Mouse (Mus musculus) erythroblast, embryonic 14.5 days (primary cell): ENCODE measurements around the gene Eif2ak2. TPM values are rescaled to one million over a fixed set of nuclear protein-coding genes. Genes with fewer than 3 reads are reported as not detected.

ENCODE experiments used
- H3K27me3 ChIP-seq: 2 replicates; pipeline ENCODE4 v1.6.1; 2012; ENCODE audit warnings: inconsistent platforms; ENCODE audit not compliant: control insufficient read depth
- H3K36me3 ChIP-seq: 2 replicates; pipeline ENCODE4 v1.6.1; 2012; ENCODE audit warnings: mild to moderate bottlenecking, inconsistent platforms; ENCODE audit not compliant: control insufficient read depth
- H3K4me1 ChIP-seq: 2 replicates; pipeline ENCODE4 v1.6.1; 2012; ENCODE audit warnings: inconsistent platforms; ENCODE audit not compliant: control insufficient read depth
- H3K4me3 ChIP-seq: replicated peaks from 2 replicates; pipeline ENCODE3; 2012; ENCODE audit warnings: moderate library complexity, mild to moderate bottlenecking, inconsistent platforms
- H3K9me3 ChIP-seq: 2 replicates; pipeline ENCODE4 v1.6.1; 2012; ENCODE audit warnings: low read length, inconsistent platforms, mixed read lengths; ENCODE audit not compliant: control insufficient read depth
- GATA1 ChIP-seq: IDR thresholded peaks from 2 replicates; pipeline ENCODE4 v1.6.1; 2012; ENCODE audit warnings: low read length, inconsistent platforms, mixed read lengths
- TAL1 ChIP-seq: IDR thresholded peaks from 3 replicates; pipeline ENCODE4 v1.6.1; 2012; ENCODE audit warnings: low read length, inconsistent platforms, mixed read lengths
- polyA plus RNA-seq: library from polyadenylated mRNA; stranded (reverse); fragments of >175 nt; gene quantifications from 2 replicates; pipeline ENCODE4 v1.2.3, GENCODE M21; 2012

The Eif2ak2 gene
- 0.05 and 0.49 TPM in 2 replicates for polyA plus RNA-seq

DNA sequence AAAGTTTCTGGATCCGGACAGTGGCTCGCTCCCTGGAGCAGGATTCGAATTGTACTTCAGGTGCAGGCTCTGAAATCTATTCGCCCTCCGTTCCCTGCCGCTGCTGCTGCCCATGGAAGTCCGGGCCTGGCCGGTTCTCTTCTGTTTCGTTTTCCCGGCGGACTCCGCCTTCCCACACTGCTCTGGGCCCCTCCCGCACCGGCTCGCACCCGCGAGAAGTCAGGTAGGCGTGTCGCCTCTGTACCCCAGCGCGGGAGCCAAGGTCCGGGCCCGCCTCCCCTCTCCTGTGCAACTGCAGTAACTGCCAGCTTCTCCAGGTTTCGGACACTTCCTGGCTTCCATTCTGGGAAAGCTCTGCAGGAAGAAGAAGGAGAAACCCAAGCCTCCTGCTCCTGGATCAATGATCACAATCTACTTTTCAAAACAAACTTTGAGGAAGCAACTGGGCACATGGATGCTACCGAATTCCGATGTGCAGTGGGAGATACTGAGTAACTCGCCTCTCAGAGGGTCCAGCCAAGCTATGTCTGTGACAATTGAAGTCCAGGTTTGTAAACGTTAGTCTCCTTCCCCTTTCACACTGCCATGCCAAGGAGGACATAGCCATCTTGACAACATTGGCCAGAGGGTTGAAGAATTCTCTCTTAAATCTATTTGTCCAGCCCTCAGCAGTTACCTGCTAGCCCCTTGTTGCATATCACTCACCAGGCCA is at the start of gene Eif2ak2:
Eif2ak2 (minus strand) TSS at position 173 of the 712 bp plus-strand sequence.
- no peaks in the 10 kb centered on the region for H3K27me3 ChIP-seq
- H3K4me3 ChIP-seq = peak within 1 kb of the TSS; percentile 82
- peaks cover 17% of the 10 kb centered on the region for H3K36me3 ChIP-seq
- TF ChIP-seq TAL1 = no peak
- TF ChIP-seq GATA1 = no peak
- H3K9me3 ChIP-seq = peaks cover 3% of the 10 kb centered on the region
- H3K4me1 ChIP-seq = peaks cover 22% of the 10 kb centered on the region

DNA sequence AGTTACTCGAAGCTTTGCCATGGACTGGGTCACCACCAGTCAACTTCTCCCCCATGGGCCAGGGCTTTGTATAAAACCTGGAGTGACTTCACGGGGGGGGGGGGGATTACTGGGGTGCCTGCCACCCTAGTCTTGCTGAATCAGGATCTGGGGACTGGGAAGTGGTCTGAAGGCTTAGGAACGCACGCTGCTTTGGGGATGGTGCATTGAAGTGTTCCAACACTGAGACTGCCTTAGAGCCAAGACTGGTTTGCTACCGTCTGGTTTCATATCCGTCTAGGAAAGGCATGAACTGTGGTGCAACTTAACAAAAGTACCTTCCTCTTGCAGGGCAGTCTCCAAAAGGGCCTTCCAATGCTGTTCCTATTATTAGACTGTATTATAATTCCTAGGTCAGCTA is 35.3 kb upstream of the Eif2ak2 start:
- Histone ChIP-seq H3K27me3 (no peaks in the 10 kb centered on the region), H3K36me3 (peaks cover 46% of the 10 kb centered on the region), H3K9me3 (no peaks in the 10 kb centered on the region), H3K4me1 (peaks cover 22% of the 10 kb centered on the region), H3K4me3 (no peak overlapping the region)
- TF ChIP-seq GATA1 (no peak), TAL1 (no peak)

DNA sequence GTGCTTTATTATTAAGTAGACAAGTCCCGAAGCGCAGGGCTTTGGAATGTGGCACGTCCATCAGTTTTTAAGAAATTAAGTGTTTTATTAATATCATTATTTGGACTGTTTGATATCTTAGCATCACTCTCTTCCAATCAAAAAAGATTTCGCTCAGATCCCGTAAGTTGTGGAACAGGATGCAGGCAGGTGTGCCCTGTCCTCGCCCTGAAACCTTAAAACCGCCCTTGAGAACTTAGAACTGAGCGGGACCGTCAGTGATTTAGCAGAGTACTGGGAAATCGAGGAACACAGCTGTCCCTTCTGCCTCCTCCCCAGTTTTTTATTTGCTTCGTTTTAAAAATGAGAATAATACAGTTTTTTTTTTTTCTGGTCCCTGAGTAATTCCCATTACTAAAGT is 34.5 kb upstream of the Eif2ak2 start:
- TF ChIP-seq TAL1 = no peak
- no peak for TF ChIP-seq GATA1
- Histone ChIP-seq H3K4me3 (peak overlapping the region; percentile 86), H3K4me1 (peaks cover 23% of the 10 kb centered on the region), H3K27me3 (no peaks in the 10 kb centered on the region), H3K9me3 (no peaks in the 10 kb centered on the region), H3K36me3 (peaks cover 39% of the 10 kb centered on the region)

DNA sequence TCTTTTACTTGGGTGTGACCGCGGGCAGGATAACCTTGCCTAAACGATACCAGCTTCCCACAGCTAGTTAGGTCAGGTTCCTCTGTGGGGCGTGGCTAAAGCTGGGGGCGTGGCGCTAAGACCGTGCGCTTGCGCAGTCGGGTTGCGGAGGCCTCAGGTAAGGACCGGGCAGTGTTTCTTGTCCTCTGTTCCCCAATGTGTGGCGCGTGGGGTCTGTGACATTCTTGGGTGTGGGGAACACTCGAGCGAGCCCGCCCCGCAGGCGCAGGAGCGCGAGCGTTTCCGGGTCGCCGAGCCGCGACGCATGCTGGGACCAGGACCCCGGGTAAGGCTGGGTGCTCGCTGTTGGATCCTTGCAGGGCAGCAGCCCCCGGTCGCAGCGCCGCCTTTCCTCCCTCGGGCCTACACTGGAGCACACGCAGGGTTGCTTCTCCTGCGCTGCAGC is 34.0 kb upstream of the Eif2ak2 start, which contains the start of gene Cebpzos:
Cebpzos (plus strand) TSS at position 132 of the 445 bp plus-strand sequence.
- Histone ChIP-seq H3K4me1 (peaks cover 23% of the 10 kb centered on the region), H3K4me3 (peak within 1 kb of the TSS; percentile 86), H3K36me3 (peaks cover 34% of the 10 kb centered on the region), H3K27me3 (no peaks in the 10 kb centered on the region), H3K9me3 (no peaks in the 10 kb centered on the region)
- TF ChIP-seq GATA1 (no peak), TAL1 (no peak)

DNA sequence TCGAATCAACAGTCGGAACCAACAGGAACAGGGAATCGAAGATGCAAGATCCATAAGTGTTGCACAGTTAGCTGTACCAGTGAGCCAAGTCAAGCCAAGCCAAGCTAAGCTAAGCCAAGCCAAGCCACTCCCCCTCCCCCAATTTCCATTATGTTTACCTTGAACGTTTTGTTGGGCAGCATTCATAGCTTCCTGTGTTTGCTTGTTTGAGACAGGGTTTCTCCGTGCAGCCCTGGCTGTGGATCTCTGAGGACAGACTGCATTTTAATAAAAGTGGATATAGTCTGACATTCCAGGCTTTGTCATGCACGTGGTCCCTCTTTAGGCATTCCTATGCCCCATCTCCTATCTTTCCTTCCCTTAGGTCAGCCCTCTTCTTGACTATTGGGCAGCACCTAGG is 33.4 kb upstream of the Eif2ak2 start:
- Histone ChIP-seq H3K27me3 (no peaks in the 10 kb centered on the region), H3K4me3 (peak overlapping the region; percentile 86), H3K4me1 (peaks cover 23% of the 10 kb centered on the region), H3K9me3 (no peaks in the 10 kb centered on the region), H3K36me3 (peaks cover 29% of the 10 kb centered on the region)
- TF ChIP-seq GATA1 (no peak), TAL1 (no peak)

DNA sequence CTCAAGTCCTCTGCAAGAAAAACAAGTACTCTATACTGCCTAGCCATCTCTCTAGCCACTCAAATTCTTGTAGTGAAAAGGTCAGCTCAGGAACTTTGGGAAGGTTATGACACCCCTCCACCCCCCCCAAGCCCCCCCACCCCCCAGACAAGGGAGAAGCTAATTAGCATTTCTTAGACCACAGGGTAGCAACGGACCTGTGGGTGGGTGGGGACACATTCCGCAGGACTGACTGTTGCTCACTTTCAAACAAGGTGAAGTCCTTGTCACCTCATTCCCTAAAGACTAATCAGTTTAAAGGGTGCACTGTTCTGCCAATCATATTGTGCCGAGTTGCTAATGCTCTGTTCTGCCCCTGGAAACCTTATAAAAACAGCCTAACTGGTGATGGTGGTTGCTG is 31.5 kb upstream of the Eif2ak2 start:
- peaks cover 12% of the 10 kb centered on the region for H3K36me3 ChIP-seq
- H3K27me3 ChIP-seq = no peaks in the 10 kb centered on the region
- no peak overlapping the region for H3K4me3 ChIP-seq
- no peaks in the 10 kb centered on the region for H3K9me3 ChIP-seq
- H3K4me1 ChIP-seq = peaks cover 23% of the 10 kb centered on the region
- TF ChIP-seq GATA1 = no peak
- TF ChIP-seq TAL1 = no peak

DNA sequence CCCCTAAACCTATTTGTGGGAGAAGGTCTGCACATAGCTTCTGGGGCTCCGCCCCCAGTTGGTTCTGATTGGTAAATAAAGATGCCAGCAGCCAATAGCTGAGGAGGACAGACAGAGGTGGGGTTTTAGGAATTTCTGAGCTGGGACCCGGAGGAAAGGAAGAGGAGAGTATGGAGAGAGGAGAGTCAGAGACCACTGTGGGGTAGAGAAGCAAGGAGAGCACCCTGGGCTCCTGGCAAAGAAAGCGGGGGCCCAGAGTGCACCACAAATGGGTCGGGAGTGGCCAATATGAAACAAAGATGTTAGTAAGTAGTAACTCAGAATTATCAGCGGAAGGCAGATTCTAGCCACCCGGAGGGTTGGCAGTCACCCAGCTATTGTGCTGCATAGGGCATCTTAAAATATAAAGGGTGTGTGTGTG is 30.5 kb upstream of the Eif2ak2 start:
- Histone ChIP-seq H3K36me3 (peaks cover 3% of the 10 kb centered on the region), H3K9me3 (no peaks in the 10 kb centered on the region), H3K27me3 (no peaks in the 10 kb centered on the region), H3K4me3 (peak overlapping the region; percentile 22), H3K4me1 (peaks cover 23% of the 10 kb centered on the region)
- TF ChIP-seq GATA1 (no peak), TAL1 (no peak)

DNA sequence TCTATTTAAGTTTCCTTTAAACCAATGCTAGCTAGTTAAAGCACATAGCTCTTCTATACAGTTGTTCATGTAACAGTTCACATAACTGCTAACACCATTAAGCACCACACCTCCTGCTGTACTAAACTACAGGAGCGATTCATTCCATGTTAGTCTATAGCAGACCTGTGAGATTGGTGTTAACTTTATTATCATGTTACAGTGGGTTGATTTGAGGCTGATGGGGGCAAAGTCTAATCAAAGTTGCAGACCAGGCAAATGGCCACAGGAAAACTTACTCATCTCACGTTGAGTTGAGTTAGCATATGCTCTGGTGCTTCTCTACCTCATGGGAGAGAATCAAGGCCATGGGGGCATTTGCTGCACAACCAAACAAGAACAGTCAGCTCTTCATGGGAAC is 27.0 kb upstream of the Eif2ak2 start:
- peaks cover 4% of the 10 kb centered on the region for H3K4me1 ChIP-seq
- H3K36me3 ChIP-seq = no peaks in the 10 kb centered on the region
- no peaks in the 10 kb centered on the region for H3K27me3 ChIP-seq
- H3K4me3 ChIP-seq = no peak overlapping the region
- H3K9me3 ChIP-seq = no peaks in the 10 kb centered on the region
- TF ChIP-seq GATA1 (no peak), TAL1 (no peak)

DNA sequence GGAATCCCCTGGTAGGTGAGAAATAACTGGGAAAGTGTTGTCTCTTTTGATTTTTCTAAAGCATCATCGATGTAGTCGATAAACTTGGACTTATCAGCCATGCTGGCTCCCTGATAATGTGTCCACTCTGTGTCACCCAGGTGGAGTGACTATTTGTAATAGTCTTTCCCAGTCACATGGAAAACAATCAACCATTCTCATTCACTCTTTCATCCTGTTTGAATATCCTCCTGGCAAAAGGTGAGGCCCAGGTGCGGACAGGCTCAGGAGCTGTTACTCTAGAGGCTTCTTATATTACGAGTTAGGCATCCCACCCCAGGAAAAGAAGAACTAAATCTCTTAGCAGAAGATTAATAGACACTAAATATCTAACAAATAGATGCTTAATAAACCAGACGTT is 24.5 kb upstream of the Eif2ak2 start, which contains the start of gene Sult6b1:
Sult6b1 (minus strand) TSS at position 101 of the 400 bp plus-strand sequence.
- Histone ChIP-seq H3K36me3 (no peaks in the 10 kb centered on the region), H3K27me3 (no peaks in the 10 kb centered on the region), H3K9me3 (no peaks in the 10 kb centered on the region), H3K4me3 (no peak within 1 kb of the TSS), H3K4me1 (no peaks in the 10 kb centered on the region)
- TF ChIP-seq TAL1 (no peak), GATA1 (no peak)

DNA sequence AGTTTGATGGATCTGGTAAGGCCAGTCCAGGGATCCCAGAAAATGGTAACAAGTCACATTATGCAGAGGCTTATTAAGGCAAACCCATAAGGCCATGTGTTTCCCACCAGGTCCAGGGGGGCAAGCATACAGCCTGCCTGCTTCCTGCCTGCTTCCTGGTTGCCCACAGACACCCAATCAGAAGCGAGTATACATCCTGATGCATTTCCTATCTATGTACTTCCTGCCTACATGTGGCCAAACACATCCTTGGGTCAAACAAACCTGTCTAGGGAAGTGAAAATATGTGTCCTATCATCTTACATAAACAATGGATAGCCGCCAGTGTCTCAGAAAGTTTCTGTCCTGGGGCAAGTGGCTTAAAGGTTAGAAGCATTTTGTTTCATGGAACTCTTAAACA is 20.8 kb upstream of the Eif2ak2 start:
- Histone ChIP-seq H3K4me3 (no peak overlapping the region), H3K27me3 (no peaks in the 10 kb centered on the region), H3K36me3 (no peaks in the 10 kb centered on the region), H3K4me1 (no peaks in the 10 kb centered on the region), H3K9me3 (no peaks in the 10 kb centered on the region)
- TF ChIP-seq GATA1 (no peak), TAL1 (no peak)
